Mouse (Mus musculus): Measurements from ENCODE around the gene Ttc8. TPM values are rescaled to one million over a fixed set of nuclear protein-coding genes. Genes with fewer than 3 reads are reported as not detected.
"Not testable (repeated sequence)": the region's sequence is repeated elsewhere in the genome, so short reads cannot be mapped to it uniquely, and the experiment has no call there.

The Ttc8 gene
- polyA plus RNA-seq (2015; fragmentation: Nextera tagmentation; extraction: Ambion mirVana): 10.2 and 10.9 TPM in 2 replicates

DNA sequence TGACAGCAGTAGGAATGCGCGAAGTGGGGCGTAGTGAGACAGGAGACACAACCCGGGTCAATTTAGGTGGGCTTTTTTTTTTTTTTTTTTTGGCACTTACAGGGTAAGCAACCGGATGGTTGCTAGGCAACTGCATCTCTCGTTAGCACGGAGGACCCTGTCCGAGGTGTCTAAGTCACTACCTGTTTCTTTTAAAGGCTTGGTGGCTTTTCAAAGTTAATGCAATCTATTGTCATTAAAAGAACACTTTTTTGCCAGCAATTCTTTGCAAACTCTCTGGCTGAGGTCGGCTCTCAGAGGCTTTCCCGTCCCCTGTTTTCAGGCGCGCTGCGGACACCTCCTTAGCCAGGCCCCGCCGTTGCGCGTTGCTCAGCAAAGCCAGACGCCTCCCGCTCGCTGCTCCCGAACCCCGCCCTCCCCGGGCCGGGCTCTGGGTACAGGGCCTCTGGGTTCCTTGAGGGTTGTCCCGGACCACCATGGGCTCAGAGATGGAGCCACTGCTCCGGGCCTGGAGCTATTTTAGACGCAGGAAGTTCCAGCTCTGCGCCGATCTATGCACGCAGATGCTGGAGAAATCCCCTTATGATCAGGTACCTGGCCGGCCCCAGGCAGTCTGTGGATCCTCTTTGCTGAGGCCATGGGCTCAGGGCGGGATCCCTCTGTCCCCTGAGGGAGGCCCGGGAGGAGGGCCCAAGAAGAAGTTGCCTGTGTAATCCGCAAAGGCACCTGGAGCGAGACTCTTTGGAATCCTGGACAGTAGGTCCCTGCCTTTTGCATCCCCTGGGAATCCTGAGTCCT, at the start of gene Ttc8:
Gene Ttc8, plus strand, starts transcription at position 381 of the 798 bp plus-strand sequence.
- peak; percentile 82 for DNase-seq (ENCODE audit: low spot score)

DNA sequence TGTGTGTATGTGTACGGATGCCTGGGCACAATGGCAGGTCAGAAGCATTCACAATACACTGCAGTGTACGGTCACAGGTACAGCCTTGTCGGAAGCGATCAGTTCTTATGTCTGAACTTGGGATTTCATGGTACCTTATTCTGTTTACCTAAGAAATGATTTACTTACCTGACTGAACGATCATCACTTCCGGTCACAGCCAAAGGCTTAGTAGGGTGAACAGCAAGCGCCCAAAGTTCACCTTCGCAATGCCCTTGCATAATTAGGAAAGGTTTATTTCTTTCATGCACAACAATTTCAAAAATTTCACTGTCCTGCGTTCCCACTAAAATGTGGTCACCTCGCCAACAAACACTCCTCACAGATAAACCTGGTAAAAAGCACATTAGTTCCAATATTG, 47.5 kb upstream of the Ttc8 start:
- DNase-seq (ENCODE audit: low spot score): no peak

DNA sequence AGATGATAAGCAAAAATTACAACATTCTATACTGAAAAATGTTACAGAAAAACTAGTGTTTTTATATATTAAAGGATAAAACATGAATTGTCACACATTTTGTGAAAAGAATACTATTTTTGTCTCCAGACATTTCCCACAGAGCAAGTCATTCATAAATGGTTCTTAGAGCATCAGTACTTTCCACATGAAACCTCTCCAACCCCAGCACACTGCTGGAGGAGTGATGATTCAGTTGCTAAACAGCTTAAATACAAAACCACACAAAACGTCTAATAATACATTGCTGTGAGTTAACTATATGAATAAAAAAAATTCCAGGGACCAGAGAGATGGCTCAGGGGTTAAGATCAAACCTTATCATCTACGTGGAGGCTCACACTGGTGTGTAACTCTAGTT, 45.2 kb upstream of the Ttc8 start:
- no peak for DNase-seq (ENCODE audit: low spot score)

DNA sequence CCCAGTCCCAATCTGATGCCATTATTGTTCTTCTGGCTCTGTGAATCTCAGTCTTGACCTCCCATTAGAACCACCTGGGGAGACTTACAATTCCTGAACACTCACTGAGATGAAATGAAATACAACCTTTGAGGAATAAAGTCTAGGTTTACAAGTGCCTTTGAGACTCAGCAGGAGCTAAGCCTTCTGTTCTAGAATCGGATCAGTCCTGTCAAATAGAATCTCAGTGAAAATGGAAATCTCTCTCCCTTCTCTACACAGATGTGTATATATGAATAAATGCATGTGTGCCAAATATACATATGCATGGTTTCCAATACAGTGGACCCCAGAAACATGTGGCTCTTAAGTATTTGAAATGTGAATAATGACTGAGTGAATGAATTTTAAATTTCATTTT, 41.7 kb upstream of the Ttc8 start:
- DNase-seq (ENCODE audit: low spot score): no peak

DNA sequence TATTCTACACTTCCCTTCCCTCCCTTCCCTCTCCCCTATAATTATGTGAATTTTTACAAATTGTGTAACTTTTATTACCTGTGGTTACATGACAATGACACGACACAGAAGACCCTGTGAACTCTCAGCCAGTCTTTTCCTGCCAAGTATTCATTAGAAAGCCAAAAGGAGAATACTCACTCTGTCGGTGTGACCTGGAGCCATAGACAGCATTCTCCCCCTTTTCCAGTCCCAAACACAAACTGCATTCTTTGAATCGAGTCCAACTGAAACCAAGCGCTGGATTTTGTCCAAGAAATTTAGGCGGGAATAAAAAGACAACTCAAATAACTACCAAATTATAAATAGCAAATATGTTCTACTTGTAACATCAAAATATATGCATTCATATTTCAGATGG, 38.6 kb upstream of the Ttc8 start:
- DNase-seq (ENCODE audit: low spot score): no peak

DNA sequence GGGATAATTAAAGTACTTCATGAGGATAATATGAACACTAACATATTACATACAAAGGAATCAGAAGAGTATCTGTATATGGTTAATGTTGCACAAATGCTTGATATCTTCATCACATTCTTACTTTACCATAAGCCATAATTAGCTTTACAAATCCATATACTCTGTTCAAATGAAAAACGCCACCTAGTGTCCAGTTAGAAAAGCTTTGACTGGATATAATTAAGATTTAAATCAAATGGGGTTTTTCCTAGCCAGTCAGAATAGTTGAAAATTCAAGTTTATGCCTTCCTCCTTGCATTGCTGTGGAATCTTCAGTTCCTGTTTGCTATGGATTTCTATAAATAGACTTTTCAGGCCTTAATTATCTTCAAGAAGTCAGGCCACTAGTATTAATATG, 35.9 kb upstream of the Ttc8 start:
- DNase-seq (ENCODE audit: low spot score): peak; percentile 51

DNA sequence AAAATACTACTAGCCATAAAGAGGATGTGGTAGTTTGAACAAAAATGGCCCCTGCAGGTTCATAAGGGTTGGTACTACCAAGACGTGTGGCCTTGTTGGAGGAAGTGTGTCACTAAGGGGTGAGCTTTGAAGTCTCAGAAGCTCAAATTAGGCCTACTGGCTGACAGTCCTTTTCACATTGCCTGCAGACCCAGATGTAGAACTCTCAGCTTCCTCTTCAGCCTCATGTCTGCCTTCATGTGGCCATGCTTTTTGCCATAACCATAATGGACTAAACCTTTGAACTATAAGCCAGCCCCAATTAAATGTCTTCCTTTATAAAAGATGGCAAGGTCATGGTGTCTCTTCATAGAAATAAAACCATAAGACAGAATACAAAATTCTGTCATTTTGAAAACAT, 23.6 kb upstream of the Ttc8 start:
- DNase-seq (ENCODE audit: low spot score): no peak

DNA sequence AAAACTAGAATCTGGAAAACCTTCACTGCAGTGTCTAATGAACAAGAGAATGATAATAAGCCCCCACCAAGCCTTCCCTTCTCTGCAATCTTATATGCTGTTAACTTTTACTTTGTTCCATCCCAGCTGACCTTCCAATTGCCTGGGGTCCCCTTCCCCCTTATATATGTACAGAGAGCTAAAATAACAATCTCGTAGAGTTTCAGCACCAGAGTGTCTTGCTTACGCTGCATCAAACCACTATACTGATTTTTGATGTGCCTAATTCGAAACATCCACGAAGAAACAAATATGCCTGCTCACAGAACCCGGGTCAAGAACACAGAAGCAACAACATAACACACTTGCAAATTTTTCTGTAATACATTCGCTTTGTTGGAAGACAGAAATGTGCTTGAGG, 20.7 kb upstream of the Ttc8 start:
- DNase-seq (ENCODE audit: low spot score): no peak

DNA sequence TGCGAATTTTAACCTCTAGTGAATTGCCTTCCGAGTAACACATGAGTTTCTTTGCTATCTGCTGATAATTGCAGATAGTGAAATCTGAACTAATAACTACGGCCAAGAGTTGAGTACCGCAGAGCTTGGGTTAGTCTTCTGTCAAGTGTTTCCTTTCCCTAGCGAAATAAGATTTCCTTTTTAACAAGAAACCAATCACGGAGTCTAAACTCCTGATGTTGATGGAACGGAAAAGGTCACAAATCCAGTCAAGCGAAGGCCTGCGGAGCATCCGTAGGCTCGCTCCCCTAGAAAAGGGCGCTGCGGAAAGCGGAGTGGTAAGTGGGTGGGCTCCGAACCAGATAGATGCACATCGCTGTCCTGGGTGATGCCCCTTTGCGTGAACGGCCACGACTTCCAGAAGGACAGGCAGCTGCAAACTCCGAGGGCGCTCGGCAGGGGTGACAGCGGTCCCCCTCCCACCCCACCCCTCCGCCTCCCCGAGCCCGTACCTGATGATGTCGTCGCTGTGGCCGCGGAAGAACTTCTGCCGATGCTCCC, 20.0 kb upstream of the Ttc8 start:
- DNase-seq (ENCODE audit: low spot score): peak; percentile 30

DNA sequence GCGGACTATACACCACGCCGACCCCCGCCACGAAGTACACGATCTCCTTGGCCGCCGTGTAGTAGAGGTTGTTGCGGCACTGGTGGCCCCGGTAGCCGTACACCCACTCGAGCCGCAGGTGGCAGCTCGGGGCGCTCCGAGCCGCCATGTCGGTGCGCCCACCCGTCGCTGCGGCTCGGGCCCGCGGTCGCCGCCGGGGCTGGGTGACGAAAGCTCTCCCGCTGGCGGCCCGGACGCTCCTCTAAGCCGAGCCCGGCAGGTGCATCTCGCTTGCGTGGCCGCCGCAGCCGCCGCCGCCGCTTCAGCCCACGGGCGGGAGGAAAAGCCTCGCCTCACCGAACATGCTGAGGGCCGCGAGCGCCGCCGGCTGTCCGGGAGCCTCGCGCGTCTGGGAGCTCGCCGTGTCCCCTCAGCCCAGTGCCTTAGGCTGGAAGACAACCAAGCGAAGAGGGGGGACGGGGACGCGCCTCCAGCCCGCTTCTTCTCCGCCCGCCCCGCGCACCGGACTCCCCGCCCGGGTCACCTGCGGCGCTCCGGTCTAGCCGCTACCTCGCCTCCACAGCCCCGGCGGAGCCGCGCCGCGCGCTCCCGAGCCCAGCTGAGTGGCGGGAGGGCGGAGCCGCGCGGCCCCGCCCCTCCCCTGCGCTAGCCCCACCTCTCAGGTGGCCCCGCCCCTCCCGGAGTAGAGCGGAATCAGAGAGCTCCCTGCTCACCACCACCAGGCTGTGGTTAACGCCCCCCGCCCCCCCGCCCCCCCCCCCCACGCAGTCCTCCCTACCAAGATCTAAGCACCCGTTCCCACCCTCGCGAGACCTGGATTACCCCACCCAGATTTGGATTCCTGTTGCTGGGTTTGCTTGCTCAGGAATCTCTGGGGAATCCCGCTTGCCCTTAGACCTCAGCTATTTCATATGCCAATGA, 19.2 kb upstream of the Ttc8 start, which contains the start of gene Eml5:
Gene Eml5, minus strand, starts transcription at position 604 of the 921 bp plus-strand sequence.
- peak; percentile 92 for DNase-seq (ENCODE audit: low spot score)

DNA sequence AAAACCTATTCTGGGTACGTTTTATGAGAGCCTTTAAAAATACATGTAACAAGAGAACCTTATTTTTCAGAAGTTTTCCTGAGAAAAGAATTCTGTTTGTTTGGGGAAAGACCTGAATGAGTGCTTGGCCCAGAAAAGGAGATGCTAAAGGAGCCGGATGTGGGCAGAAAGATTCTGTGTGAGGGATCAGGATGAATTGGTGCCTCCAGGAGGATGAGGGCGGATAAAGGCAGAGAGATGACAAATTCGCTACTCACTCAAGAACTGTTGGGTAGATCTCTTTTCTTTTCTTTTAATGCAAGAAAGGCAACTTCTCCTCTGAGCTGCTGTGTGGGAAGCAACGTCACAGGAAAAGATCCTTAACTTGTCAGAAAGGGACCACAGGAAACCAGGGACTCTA, 14.9 kb upstream of the Ttc8 start:
- no peak for DNase-seq (ENCODE audit: low spot score)

DNA sequence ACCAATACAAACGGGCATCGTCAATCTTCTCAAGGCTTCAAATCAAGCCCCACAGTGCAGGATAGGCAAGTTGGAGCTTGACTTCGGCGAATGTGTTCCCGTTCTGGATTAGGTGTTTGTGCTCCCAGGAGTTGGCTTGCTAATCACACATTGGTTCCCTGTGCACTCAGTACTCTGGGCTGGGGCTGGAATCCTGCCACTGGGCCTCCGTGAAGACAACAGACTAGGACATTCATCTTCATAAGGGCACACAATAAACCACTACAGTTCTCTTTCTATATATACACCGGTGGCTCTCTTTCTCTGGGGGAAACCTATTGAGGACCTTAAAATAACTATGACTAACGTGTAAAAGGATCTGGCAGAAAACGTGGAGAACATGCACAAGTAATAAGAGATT, 10.3 kb upstream of the Ttc8 start:
- no peak for DNase-seq (ENCODE audit: low spot score)

DNA sequence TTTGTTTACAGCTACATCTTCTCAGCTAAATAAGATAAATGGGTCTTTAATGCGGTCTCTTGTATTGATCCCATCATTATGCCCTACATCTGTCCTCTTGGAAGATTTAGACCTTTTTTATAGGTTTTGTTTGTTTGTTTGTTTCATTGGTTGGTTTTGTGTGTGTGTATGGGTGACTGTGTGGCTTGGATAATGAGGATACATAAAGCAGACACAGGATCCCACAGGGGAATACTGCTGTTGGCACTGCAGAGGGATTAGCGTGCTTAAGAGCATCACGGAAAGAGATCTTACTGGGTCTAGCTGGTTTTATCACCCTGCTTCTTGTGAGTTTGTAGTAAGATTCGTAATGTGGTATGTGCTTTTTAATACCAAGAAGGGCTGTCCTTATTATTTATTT, 10.8 kb downstream of the Ttc8 start:
- no peak for DNase-seq (ENCODE audit: low spot score)

DNA sequence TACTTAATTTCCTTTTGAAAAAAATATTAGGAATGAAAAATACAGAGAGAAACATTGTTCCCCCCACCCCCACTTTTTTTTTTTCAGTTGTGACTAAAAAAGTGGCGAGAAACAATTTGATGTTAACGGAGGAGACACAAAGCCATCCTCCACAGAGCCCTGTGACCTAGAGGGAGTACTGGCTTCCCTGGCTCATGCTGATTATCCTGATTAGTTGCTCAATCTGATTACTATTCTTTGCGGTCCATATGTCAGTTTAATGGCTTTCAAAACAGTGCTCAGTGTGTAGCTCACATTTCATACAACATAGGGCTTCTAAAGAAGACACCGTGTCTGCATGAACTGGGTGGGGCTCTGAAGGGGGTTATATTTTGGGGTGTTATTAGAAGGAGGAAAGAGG, 12.1 kb downstream of the Ttc8 start:
- no peak for DNase-seq (ENCODE audit: low spot score)

DNA sequence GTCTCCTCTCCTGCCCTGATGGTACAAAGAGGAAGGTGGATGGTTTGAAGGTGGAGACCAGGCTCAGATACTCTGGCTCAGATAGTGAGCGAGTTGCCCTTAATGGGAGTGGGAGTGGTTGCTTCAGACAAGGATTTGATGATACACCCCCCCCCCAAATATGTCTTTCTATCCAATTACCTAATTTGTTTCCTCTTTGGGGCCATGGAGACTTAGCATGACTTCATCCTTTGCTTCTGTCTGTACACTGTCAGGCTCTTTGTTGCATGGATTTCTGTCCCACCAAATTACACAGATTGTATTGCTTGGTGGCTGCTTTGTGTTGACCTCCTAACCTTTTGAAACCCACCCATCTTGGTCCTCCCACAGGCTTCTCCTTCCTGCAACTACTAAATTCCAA, 12.5 kb downstream of the Ttc8 start:
- DNase-seq (ENCODE audit: low spot score): no peak

DNA sequence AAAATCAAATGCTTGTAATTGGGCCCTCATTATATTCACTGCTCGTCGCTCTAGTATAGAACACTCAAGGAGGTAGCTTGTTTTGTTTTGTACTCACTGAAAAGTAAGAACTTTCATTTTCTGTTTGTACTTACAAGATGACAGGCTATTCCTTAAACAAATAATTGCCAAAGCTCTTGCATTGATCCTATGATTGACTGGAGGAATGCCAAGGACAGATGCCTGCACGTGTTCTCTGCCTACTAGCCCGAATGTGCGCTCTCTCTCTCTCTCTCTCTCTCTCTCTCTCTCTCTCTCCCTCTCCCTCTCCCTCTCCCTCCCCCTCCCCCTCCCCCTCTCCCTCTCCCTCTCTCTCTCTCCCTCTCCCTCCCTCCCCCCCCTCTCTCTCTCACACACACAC, 30.9 kb downstream of the Ttc8 start:
- DNase-seq (ENCODE audit: low spot score): not testable (repeated sequence)

DNA sequence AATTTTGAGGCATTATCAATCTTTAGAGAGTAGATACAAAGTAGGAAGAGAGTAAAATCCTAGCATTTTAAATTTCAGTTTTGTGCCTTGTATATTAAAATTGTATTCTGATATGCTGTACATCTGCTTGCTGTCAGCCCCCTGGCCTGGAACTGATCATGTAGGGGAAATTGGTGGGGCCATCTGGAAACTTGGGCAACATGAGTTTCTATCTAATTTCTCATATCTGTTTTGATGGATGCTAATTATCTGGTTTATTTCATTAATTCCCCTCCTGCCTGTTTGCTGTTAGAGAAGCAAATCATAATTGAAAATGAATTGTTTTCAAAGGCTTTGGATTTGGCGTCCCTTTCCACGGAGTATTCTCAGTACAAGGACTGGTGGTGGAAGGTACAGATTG, 36.6 kb downstream of the Ttc8 start:
- DNase-seq (ENCODE audit: low spot score): no peak

DNA sequence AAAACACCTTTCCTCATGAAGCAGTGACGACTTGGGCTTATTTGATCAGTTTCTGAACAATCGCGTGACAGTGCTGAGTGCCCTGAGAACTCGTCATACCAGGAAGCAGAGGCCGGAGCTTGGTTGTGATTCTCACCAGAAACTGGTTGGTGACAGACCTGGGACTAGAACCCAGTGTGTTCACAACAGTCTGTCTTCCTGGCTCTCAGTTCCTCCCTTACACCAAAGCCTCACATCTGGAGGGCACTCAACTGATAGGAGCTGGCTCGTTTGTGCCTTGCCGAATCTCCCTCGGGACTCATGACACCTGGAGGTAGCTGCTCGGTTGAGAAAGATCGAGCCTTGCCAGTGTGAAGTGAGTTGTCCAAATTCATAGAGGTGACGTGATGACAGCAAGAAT, 37.1 kb downstream of the Ttc8 start:
- no peak for DNase-seq (ENCODE audit: low spot score)

DNA sequence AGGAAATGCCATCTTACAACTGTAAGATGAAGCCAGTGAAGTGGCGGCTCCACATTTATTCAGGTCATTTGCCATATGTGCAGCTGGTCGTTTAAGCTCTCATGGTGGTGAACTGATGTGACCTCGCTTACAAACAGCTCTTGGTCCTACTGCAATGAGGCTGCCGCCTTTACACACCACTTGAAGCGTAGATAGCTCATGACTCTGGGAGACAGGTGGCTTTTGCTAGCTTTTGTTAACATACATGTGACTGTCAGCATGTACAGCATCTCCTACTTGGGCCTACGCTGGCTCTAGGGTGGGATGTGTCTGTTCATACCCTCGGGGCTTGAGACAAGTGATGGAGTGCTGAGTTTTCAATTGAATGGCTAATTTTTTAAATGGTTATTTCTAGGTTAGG, 40.6 kb downstream of the Ttc8 start:
- no peak for DNase-seq (ENCODE audit: low spot score)

DNA sequence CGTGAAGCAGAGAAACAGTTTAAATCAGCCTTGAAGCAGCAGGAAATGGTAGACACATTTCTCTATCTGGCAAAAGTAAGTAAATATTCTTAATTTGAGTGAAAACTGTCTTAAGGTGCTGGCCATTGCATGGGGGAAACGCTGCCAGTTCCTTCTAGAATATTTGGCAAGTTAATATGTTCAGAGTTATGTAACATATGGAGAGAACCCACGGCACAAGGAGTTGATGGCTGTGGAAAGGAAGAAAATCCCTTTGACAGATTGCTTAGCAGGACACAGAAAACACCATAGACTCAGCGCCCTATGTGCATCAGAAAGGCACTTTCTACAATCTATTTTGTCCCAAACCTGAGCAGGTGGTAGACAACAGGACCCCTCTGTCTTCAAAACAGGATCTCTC, 41.0 kb downstream of the Ttc8 start:
- DNase-seq (ENCODE audit: low spot score): no peak

DNA sequence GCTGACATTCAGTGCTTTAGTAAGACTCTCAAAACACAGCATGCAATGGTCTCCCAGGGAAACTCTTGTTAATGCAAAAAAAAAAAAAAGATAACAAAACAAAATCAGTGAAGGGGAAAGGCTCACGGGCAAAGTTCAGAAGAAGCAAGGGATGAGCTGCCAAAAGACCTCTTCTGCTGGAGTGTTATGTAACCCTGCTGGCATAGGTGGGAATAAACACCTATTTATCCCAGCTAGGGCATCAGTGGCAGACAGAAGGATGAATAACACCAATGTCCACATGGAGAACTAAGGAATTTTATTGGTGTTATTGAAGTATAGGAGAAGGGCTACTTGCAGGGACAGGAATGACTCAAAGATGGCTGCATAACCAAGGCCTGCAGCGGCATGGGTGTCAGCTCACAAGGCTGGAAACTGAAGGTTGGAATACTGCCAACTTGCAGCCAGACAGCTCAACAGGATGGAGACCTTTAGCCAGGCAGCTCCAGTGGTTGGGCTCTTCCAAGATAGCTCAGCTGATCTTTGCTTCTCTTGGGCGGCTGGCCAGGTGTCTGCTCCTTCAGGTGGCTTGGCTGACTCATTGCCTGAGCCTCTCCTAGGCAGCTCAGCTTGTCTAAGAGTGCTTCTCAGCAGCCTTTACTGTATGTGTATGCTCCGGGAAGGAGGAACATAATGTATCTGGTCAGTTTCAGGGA, 45.2 kb downstream of the Ttc8 start:
- DNase-seq (ENCODE audit: low spot score): no peak

DNA sequence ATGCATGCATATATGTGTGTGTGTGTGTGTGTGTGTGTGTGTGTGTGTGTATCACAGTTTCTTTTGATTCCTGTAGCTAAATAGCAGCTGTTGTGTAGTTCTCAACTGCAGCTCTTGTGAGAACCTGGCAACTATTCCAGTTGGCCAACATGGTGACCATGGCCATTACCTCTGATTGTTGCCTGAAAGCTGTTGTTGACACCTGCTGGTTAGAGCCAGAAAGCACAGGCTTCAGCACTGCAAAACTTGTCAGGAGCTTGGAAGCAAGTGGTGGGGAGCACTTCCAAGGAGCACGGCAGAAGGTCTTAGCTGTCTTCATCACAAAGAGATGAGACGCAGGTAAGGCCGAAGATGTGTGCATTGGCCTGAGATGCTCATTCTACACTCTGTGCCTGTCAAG, 51.9 kb downstream of the Ttc8 start:
- no peak for DNase-seq (ENCODE audit: low spot score)
